Mouse (Mus musculus) embryonic facial prominence, embryonic 15.5 days (tissue): Measurements from ENCODE around the gene Speer4d. TPM values are rescaled to one million over a fixed set of nuclear protein-coding genes. Genes with fewer than 3 reads are reported as not detected.
"Not testable (repeated sequence)": the region's sequence is repeated elsewhere in the genome, so short reads cannot be mapped to it uniquely, and the experiment has no call there.

Experiments used
- ATAC-seq: fragments of 200-750 bp; cut with Nextera tagmentation; 2 replicates; pipeline ENCODE4 v1.8.0; 2017; ENCODE audit warnings: low read depth, moderate TSS enrichment; ENCODE audit not compliant: insufficient number of reproducible peaks, low FRiP score, low TSS enrichment
- H3K27ac ChIP-seq: fragments of 300-500 bp; sonication (generic); replicated peaks from 2 replicates; pipeline ENCODE4 v1.5.1; 2015; ENCODE audit warnings: mild to moderate bottlenecking, inconsistent platforms
- H3K27me3 ChIP-seq: fragments of 300-500 bp; sonication (generic); 2 replicates; pipeline ENCODE4 v1.6.1; 2015; ENCODE audit warnings: inconsistent platforms
- H3K36me3 ChIP-seq: fragments of 300-500 bp; sonication (generic); 2 replicates; pipeline ENCODE4 v1.6.1; 2015; ENCODE audit warnings: mild to moderate bottlenecking, inconsistent platforms
- H3K4me1 ChIP-seq: fragments of 300-500 bp; sonication (generic); 2 replicates; pipeline ENCODE4 v1.6.1; 2015; ENCODE audit warnings: inconsistent platforms
- H3K4me2 ChIP-seq: fragments of 300-500 bp; sonication (generic); replicated peaks from 2 replicates; pipeline ENCODE4 v1.6.1; 2015; ENCODE audit warnings: mild to moderate bottlenecking, inconsistent platforms
- H3K4me3 ChIP-seq: fragments of 300-500 bp; sonication (generic); replicated peaks from 2 replicates; pipeline ENCODE4 v1.5.1; 2015; ENCODE audit warnings: mild to moderate bottlenecking, inconsistent platforms
- H3K9ac ChIP-seq: fragments of 300-500 bp; sonication (generic); 2 replicates; pipeline ENCODE4 v1.6.1; 2015; ENCODE audit warnings: inconsistent platforms
- H3K9me3 ChIP-seq: fragments of 300-500 bp; sonication (generic); replicated peaks from 2 replicates; pipeline ENCODE4 v1.6.1; 2016; ENCODE audit warnings: inconsistent platforms
- WGBS: fragments of 180-500 bp; shearing (Covaris S2); methylation state at CpG from one replicate; pipeline ENCODE4 v1.1.7; 2015; 5-methylcytosine and 5-hydroxymethylcytosine counted together
- polyA plus RNA-seq: library from polyadenylated mRNA; unstranded; fragments of >200 nt; fragmentation: Nextera tagmentation; extraction: Ambion mirVana; gene quantifications from 2 replicates; pipeline ENCODE4 v1.2.1, GENCODE M21; 2015

Gene Speer4d
- polyA plus RNA-seq, 1 experiment from 2014 or later: not detected

DNA sequence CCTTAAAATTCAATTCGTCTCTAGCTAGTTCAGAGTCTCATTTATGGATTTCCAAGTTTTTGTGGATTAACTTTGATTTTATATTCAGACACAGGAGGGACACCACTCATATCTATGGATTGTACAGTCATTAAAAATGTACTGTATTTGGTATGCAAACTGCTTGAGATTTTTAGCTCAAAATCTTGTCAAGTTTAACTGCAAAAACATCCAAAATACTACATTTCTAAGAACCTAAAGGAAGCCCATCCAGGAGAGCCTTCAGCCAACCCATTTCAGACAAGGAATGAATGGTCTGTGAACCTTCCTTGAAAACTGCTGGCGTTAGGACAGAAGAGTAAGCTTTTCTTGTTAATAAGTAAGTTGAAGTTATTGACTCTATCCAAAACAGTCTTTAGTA, 15.9 kb upstream of the Speer4d start:
- not testable (repeated sequence) for H3K27ac ChIP-seq, H3K4me2 ChIP-seq, H3K9me3 ChIP-seq, H3K4me3 ChIP-seq, H3K9ac ChIP-seq, H3K36me3 ChIP-seq, ATAC-seq, H3K4me1 ChIP-seq, H3K27me3 ChIP-seq
- WGBS: 55% methylated on average over 2 of the region's 2 CpGs

DNA sequence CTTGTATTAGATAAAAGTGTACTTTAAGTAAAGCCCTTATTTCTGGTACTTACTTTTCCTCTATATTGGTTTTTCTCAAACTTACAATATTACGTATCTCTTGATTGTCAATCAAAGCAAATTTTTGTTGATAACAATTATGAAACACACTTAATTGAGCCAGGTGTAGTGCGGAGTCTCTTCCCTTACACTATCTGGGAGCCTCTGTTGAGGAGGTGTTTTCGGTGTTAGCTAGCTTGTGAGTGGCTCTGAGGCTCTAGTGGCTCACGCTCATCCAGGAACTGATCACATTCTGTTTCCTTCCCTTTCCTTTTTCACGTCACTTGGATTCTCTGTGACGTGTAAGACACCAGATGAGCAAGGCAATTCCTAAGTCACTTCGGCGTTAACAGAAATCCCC, 15.3 kb upstream of the Speer4d start:
- not testable (repeated sequence) for H3K27me3 ChIP-seq, ATAC-seq, H3K4me2 ChIP-seq, H3K9ac ChIP-seq, H3K4me3 ChIP-seq, H3K36me3 ChIP-seq, H3K9me3 ChIP-seq, H3K4me1 ChIP-seq, H3K27ac ChIP-seq
- WGBS: 71% methylated on average over 8 of the region's 8 CpGs

DNA sequence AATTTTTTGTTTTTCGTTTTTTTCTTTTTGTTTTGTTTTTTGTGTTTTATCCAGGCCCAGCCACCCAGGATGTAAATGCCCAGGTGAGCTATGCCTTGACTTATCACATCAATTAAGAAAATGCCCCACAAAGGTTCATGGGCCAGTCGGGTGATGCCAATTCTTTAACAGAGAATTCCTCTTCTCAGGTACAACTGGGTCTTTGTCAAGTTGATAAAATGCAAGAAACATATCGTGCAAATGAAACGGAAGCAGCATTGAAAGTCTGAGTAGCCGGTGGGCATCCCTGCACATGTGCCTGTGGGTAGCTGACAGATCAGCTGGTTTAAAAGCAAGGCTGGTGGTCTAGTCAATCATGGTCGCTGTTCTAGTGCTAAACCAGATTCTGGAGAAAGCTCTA, 12.2 kb upstream of the Speer4d start:
- peak; percentile 72; the same call in 1 of the 2 replicates for ATAC-seq
- not testable (repeated sequence) for H3K36me3 ChIP-seq, H3K9me3 ChIP-seq, H3K27me3 ChIP-seq, H3K27ac ChIP-seq, H3K4me3 ChIP-seq, H3K4me1 ChIP-seq, H3K4me2 ChIP-seq, H3K9ac ChIP-seq
- WGBS: 59% methylated on average over 6 of the region's 6 CpGs

DNA sequence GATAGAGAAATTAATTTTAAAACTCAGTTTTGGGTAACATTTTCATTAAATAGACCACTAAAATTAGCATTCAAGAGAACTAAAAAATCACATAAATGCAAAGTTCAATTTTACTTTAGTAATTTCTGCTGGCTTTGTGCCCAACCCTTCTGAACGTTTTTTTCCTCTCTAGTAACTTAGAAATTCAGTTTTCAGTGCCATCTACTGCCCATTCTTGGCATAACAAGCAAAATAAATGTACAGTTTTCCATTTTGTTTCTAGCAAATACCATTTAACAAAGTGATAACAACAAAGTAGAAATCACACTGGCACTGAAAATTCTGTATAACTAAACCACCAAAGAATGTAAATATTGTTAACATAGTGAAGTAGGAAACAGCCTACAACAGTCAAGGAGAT, 8.2 kb upstream of the Speer4d start:
- not testable (repeated sequence) for H3K4me2 ChIP-seq, H3K9me3 ChIP-seq, ATAC-seq, H3K36me3 ChIP-seq, H3K9ac ChIP-seq, H3K4me1 ChIP-seq, H3K27me3 ChIP-seq, H3K4me3 ChIP-seq, H3K27ac ChIP-seq
- WGBS: 2% methylated on average over 1 of the region's 1 CpGs

DNA sequence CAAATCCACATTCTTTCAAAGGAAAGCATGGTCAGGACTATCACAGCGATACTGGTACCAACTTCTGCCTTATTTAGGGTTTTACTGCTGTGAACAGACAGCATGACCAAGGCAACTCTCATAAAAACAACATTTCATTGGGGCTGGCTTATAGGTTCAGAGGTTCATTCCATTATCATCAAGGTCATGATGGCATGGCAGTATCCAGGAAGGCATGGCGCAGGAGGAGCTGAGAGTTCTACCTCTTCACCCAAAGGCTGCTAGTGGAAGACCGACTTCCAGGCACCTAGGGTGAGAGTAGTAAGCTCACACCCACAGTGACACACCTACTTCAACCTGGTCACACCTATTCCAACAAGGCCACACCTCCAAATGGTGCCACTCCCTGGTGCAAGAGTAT, 2.7 kb upstream of the Speer4d start:
- not testable (repeated sequence) for H3K36me3 ChIP-seq, H3K4me2 ChIP-seq, H3K9ac ChIP-seq, H3K4me3 ChIP-seq, H3K9me3 ChIP-seq, H3K4me1 ChIP-seq, H3K27me3 ChIP-seq, ATAC-seq, H3K27ac ChIP-seq
- WGBS: 77% methylated on average over 3 of the region's 3 CpGs

DNA sequence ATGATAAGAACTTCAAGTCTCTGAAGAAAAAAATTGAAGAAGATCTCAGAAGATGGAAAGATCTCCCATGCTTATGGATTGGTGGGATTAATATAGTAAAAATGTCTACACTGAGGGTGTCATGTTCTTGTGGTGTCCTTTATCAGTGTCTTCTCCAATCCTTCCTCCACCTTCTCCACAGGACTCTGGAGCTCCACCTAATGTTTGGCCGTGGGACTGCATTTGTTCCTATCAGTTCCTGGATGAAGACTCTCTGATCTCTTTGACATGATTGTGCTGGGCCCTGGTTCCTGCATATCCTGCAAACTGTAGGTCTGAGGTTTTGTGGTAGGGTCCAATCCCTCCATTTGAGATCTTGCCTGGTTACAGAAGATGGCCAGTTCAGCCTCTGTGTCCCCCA, 9.3 kb downstream of the Speer4d start:
- not testable (repeated sequence) for H3K27me3 ChIP-seq, H3K9me3 ChIP-seq, ATAC-seq, H3K4me1 ChIP-seq, H3K4me2 ChIP-seq, H3K27ac ChIP-seq, H3K9ac ChIP-seq, H3K36me3 ChIP-seq, H3K4me3 ChIP-seq
- 33% methylated on average over 1 of the region's 1 CpGs for WGBS

DNA sequence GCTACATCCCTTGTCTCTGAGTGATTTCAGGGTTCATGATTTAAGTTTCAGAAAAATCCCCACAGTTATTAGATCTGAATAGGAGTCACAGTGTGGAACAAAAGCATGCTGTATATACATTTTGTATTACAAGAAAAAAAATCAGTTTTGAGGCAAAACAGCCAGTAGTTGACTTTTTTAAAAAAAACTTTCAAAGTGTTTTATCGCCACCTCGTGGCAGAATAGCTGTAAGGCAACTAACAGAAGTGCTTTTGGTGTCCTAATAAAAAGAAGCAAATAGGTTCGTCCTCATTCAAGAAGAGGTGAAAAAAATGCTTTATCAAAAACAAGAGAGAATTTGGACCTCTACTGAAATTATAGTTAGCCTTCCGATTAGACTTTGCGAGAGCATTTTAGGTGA, 11.2 kb downstream of the Speer4d start:
- H3K9me3 ChIP-seq, H3K27me3 ChIP-seq, H3K4me3 ChIP-seq, H3K27ac ChIP-seq, H3K4me2 ChIP-seq, H3K36me3 ChIP-seq, H3K9ac ChIP-seq, H3K4me1 ChIP-seq, ATAC-seq: not testable (repeated sequence)
- WGBS: 33% methylated on average over 5 of the region's 5 CpGs

DNA sequence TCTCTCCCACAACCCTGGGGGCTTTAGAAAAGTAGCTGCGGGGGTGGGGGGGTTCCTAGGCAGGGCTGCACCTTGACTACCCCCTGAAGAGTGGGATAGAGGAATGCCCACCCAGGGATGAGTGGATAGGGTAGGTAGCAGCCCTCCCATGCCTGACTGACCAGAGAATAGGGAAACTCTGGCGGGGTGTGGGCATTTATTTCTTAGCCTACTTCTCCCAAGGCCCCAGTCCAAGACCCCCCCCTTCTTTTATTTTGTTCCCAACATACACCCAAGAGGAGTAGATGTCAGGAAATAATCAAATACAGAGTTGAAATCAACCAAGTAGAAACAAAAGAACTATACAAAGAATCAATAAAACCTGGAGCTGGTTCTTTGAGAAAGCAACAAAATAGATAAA, 18.8 kb downstream of the Speer4d start:
- not testable (repeated sequence) for H3K27ac ChIP-seq, H3K9me3 ChIP-seq, H3K27me3 ChIP-seq, H3K36me3 ChIP-seq, H3K4me2 ChIP-seq, H3K9ac ChIP-seq, H3K4me1 ChIP-seq, H3K4me3 ChIP-seq
- WGBS: 60% methylated on average over 2 of the region's 2 CpGs
- ATAC-seq: peak; percentile 65; the same call in 1 of the 2 replicates

DNA sequence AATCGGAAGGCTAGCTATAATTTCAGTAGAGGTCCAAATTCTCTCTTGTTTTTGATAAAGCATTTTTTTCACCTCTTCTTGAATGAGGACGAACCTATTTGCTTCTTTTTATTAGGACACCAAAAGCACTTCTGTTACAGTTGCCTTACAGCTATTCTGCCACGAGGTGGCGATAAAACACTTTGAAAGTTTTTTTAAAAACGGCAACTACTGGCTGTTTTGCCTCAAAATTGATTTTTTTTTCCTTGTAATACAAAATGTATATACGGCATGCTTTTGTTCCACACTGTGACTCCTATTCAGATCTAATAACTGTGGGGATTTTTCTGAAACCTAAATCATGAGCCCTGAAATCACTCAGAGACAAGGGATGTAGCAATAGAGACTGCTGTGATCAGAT, 26.8 kb downstream of the Speer4d start:
- not testable (repeated sequence) for H3K4me2 ChIP-seq, H3K36me3 ChIP-seq, H3K27ac ChIP-seq, ATAC-seq, H3K4me3 ChIP-seq, H3K4me1 ChIP-seq, H3K27me3 ChIP-seq, H3K9me3 ChIP-seq, H3K9ac ChIP-seq
- WGBS: 28% methylated on average over 6 of the region's 6 CpGs

DNA sequence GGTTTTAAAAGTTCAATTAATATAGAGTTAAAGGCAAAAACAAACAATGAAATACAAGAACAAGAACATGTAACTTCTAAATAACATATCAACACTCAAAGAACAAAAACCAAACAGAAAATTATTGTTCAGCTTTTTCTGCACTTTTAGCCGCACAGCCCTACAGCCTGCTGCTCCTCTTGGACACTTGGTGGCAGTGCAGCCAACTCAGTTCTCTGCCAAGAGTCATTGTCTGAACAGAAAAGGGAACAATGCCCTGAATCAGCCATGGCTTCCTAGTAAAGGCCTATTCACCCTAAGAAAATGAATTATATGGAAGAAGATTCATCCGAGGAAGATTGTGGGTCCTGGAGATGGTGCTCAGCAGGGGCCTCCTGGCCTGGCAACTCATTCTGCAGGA, 33.5 kb downstream of the Speer4d start:
- 73% methylated on average over 2 of the region's 2 CpGs for WGBS

DNA sequence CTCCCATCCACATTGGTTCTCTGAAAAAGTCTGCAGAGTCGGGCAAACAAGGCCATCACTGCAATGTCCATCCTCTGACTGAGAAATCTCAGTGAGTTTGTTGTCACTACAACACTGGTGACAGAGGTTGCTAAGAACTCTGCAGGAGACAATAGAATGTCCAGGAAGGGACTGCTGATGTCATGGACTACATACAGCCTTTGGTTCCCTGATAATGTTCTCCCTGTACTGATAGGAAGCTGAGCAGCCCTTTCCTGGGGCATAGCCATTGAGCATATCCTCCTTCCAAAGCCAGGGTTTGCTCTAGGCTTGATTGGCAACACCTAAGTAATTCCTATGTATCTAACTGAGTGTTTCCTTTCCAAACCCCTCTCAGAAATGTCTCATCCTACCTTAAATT, 38.1 kb downstream of the Speer4d start, which contains the start of gene 4930572O03Rik:
Gene 4930572O03Rik, minus strand, starts transcription at position 101 of the 400 bp plus-strand sequence.
- H3K27me3 ChIP-seq, H3K4me2 ChIP-seq, H3K9ac ChIP-seq, H3K4me3 ChIP-seq, ATAC-seq, H3K36me3 ChIP-seq, H3K9me3 ChIP-seq, H3K4me1 ChIP-seq, H3K27ac ChIP-seq: not testable (repeated sequence)
- 80% methylated on average over 1 of the region's 1 CpGs for WGBS

More for the DNA sequence above, 33.5 kb downstream of the Speer4d start:
- not testable (repeated sequence) for H3K36me3 ChIP-seq, H3K27ac ChIP-seq, H3K27me3 ChIP-seq, H3K4me3 ChIP-seq, ATAC-seq, H3K9ac ChIP-seq, H3K4me2 ChIP-seq, H3K9me3 ChIP-seq, H3K4me1 ChIP-seq

DNA sequence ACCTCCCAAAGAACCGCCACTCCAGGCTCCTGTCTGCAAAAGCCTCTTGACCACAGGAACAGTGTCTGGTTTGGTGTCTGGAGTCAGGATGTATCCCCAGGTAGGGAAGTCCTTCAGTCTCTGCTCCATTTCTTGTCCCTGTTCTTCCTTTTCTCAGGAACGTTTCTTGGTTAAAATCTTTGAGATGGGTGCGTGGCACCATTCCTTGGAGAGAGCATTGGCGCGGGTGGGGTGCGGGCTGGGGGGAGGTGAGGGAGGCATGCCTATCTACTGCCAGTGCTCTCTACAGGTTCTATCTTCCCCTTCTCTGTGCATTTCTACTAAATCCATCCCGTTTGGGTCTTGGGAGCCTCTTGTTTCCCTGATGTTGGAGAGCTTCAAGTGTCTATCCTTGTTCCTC, 45.0 kb downstream of the Speer4d start:
- 70% methylated on average over 7 of the region's 7 CpGs for WGBS
- not testable (repeated sequence) for H3K4me1 ChIP-seq, H3K27ac ChIP-seq, H3K9ac ChIP-seq, H3K27me3 ChIP-seq, H3K4me2 ChIP-seq, H3K9me3 ChIP-seq, H3K4me3 ChIP-seq, ATAC-seq, H3K36me3 ChIP-seq
